Mouse (Mus musculus) gastrocnemius, adult 2 months (tissue): ENCODE measurements around the gene Zfp839. TPM values are rescaled to one million over a fixed set of nuclear protein-coding genes. Genes with fewer than 3 reads are reported as not detected.
"Not testable (repeated sequence)": the region's sequence is repeated elsewhere in the genome, so short reads cannot be mapped to it uniquely, and the experiment has no call there.

ENCODE experiments used
- DNase-seq: peaks from one replicate; pipeline ENCODE4 v3.0.0; 2022
- H3K27ac ChIP-seq: fragments of 200-600 bp; 2 replicates; pipeline ENCODE4 v1.8.1; 2022; ENCODE audit warnings: mild to moderate bottlenecking
- H3K4me3 ChIP-seq: fragments of 200-600 bp; 2 replicates; pipeline ENCODE4 v1.8.1; 2022; ENCODE audit warnings: mild to moderate bottlenecking, moderate library complexity
- CTCF ChIP-seq: fragments of 200-600 bp; IDR thresholded peaks from 2 replicates; pipeline ENCODE4 v1.8.1; 2022; ENCODE audit warnings: antibody characterized with exemption, mild to moderate bottlenecking, moderate library complexity
- intact Hi-C: fragments of 180-260 bp; cut with DNase I; formaldehyde crosslinking; loops from one replicate; pipeline ENCODE4 v1.15.1; 2025
- total RNA-seq, 2 experiments: library from RNA; stranded (reverse); gene quantifications; 2 replicates each; pipeline ENCODE4 v1.2.3; 2021

Zfp839 gene
- total RNA-seq, 2 experiments from 2014 or later: 7.0 to 7.7 TPM

DNA sequence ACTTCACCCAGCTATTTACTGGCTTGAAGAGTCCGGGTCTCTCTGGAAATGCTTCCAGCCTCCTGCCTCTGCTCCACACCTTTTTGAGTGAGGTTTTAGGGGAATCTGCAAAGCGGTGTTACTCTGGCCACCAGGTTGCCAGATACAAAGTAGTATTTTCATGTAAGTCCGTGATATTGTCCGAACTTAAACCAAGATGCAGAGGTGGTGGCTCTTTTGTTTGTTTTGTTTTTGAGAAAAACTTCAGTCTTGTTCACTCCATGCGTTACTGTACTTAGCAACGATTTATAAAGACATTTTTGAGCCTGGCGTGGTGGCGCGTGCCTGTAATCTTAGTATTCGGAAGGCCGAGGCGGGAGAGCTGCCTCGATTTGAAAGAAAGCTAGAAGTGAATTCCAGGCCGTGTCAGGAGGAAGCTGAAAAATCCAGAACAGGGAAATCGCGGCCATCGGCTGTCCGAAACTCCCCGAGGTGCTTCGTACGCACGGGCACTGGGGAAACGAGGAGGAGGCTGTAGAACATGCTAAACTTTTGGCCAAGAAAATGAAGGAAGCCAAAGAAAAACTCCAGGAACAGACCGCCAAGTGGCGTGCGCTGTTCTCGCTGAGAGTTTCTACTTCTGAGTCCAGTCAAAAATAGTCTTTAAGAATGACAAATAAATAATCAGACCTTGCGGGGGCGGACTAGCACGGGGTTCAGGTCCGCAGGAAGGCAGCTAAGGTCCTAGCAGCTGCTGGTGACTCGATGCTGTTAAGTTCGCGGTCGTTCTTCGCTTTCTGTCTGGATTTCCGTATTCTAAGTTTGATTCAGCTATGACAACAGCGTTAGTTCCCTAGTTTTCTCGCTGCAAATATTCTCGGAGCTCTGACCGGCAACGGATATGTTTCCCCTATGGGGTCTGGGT lies 5.6 kb upstream of the Zfp839 start:
- peak; percentile 42 for DNase-seq
- TF ChIP-seq CTCF: no peak
- intact Hi-C loops: loop anchor here (5.0 to 10.0 kb wide), 3 partner anchors 107 to 2000 kb away; partner anchors contain the start of gene Wdr20
- Histone ChIP-seq H3K4me3 (peak overlapping the region; percentile 89), H3K27ac (peak overlapping the region; percentile 89)

DNA sequence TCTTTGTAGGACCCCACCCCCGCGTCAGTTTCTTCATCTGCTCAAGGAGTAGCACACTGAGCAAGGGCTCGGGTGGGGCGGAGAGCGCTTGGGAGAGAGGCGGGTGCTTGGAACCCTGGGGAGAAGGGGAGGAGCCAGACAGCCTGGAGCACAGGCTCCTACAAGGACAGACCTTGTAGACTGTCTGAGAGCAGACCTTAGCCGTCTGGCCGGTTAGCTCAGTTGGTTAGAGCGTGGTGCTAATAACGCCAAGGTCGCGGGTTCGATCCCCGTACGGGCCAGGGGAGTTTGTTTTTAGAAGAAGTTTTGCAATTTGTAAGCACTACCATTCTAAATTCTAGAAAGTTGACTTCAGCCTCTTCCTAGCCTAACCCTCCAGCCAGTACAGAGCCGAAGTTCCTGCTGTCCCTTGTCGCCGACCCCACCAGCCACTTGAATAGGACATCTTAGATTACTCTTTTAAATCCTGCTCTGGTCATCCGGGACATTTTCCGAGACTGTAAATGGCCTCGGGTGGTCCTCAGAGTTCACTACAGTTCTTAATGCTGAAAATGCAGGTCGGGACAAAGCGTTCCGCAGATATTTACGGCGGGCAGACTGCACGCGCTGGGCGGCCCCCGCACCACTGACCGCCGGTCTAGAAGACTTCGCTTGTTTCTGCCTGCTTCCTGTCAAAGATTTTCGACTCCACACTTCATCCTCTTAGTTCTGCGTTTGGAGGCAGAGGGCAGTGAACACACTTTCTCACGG lies 4.7 kb upstream of the Zfp839 start:
- intact Hi-C loops: loop anchor here (10.0 kb wide), 1 partner anchor 2001 kb away; no protein-coding TSS in a partner anchor
- DNase-seq: peak; percentile 94
- no peak for TF ChIP-seq CTCF
- Histone ChIP-seq H3K4me3 (peak overlapping the region; percentile 89), H3K27ac (peak overlapping the region; percentile 89)

DNA sequence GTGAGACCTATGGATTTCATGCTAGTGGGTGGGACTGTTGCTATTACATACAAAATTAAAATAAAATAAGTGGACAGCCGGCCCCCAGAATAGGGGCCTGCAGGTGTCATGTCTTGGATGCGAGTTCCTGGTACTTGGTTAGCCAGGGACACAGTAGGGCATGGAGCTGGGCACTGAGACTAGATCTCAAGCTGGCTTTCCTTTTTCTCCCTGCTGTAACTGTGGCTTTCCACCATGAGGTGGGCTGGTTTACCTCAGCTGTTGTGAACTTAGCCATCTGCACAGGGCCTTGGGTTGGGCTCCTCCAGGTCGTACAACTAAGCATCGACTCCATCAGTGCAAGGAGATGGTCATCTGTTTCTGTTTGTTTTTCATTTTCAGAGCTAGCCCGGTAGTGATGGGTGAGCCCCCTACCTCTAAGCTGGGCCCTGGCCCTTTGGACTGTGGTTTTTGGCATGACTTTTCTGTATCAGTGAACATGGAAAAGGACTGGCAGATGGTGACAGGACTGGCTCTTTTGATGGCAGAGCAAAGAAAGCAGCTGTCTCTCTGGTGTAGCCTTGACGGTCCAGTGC lies 3.8 kb upstream of the Zfp839 start:
- no peak for DNase-seq
- peak overlapping the region; percentile 89 for H3K27ac ChIP-seq
- H3K4me3 ChIP-seq: peak overlapping the region; percentile 89
- no peak for TF ChIP-seq CTCF
- intact Hi-C loops: loop anchor here (10.0 kb wide), 1 partner anchor 2001 kb away; no protein-coding TSS in a partner anchor

DNA sequence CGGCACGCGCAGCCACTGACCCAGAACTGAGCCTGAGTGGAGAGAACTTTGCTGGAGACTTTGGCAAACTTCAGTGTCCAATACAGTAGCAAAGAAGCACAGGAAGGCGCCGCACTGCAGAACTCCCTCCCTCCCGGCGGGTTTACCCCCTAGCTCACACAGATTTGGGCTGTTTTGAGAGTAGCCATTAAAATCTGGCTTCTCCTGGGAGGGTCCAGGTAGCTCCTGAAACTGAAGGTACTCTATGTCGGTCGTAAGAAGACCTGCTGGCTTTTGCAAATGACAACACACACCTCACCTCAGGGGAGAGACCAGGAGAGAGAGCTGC lies 840 bp downstream of the Zfp839 start:
- TF ChIP-seq CTCF: no peak
- no peak for DNase-seq
- H3K4me3 ChIP-seq: peak overlapping the region; percentile 89
- H3K27ac ChIP-seq: peak overlapping the region; percentile 97
- intact Hi-C loops: loop anchor here (5.0 kb wide), 1 partner anchor 141 kb away; no protein-coding TSS in a partner anchor

DNA sequence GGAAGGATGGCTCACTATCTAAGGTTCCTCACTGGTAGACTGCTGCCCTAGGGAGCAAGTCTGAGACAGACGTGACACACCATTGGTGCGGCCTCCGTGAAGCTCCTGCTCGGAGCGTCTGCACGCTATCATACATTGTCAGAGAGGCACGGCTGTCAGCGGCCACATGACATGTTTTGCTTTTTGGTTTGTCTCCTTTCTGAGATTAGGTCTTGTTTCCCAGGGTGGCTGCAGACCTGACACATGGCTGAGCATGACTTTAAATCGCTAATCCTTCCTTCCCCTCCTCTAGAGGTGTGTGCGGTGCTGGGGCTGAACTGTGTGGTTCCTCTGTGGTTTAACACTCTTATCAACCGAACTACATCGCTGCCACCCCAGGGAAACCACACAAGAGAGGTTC lies 1.4 kb downstream of the Zfp839 start:
- TF ChIP-seq CTCF: no peak
- intact Hi-C loops: loop anchor here (5.0 kb wide), 1 partner anchor 141 kb away; no protein-coding TSS in a partner anchor
- DNase-seq: no peak
- H3K4me3 ChIP-seq: peak overlapping the region; percentile 89
- H3K27ac ChIP-seq: peak overlapping the region; percentile 97; the same call in 1 of the 2 replicates

DNA sequence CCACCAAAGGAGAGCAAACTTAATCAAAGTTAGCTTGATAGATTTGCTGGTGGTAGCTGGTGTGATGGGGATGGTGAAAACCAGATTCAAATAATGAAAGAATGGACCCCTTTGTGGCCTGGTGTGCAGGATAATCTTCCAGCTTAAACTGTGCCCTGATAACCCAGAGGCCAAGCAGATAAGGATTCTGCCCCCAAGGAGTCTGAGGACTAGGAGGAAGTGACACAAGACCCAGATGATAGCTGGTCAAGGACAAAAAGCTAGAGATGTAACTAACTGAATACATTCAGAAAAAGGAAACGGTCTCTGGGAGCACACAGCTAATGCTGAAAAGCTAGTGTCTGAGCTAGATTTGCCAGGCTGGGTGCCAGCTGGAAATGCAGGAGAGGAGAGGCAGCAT lies 1.9 kb downstream of the Zfp839 start:
- intact Hi-C loops: loop anchor here (5.0 kb wide), 1 partner anchor 140 kb away; no protein-coding TSS in a partner anchor
- Histone ChIP-seq H3K27ac (no peak overlapping the region), H3K4me3 (no peak overlapping the region)
- no peak for DNase-seq
- TF ChIP-seq CTCF: no peak

DNA sequence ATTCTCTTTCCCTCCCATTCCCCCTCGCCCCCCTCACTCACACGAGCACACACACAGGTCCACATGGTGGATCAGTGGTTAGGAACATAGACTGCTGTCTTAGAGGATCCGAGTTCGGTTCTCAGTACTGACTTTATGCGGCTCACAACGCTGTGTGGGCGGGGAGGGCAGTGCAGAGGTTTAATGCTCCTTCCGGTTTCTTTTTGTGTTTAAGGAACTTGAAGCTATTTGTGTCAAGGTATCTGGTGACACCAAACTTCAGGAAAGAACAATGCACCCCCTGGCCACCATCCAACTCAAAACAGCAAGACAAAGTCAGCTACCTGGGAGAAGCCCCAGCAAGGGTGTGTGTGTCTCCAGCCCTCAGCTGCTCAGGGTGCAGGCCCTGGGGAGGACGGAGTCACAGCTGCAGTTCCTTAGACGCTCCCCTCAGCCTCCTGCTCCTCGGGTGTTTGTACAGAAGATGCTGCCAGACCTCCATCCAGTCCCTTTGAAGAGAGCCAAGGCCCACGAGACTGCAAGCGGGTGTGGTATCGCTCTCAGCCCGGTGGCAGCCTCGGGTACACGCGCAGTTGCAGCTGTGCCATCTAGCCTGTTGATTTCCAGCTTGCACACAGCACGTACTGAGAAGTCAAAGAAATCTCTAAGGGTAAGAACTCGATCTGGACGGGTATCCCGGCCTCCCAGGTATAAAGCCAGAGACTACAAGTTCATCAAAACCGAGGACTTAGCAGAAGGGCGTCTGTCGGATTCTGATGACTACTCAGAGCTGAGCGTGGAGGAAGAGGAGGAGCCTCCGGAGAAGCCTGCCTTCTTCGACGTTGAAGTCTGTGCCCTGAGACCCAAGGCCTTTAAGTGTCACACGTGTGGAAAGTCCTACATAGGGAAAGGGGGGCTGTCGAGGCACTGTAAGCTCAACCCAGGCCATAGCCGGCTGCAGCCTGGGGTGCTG lies 5.0 kb downstream of the Zfp839 start:
- Histone ChIP-seq H3K4me3 (peak overlapping the region; percentile 19; the same call in 1 of the 2 replicates), H3K27ac (no peak overlapping the region)
- no peak for TF ChIP-seq CTCF
- intact Hi-C loops: loop anchor here (5.0 kb wide), 1 partner anchor 137 kb away; no protein-coding TSS in a partner anchor
- DNase-seq: no peak

DNA sequence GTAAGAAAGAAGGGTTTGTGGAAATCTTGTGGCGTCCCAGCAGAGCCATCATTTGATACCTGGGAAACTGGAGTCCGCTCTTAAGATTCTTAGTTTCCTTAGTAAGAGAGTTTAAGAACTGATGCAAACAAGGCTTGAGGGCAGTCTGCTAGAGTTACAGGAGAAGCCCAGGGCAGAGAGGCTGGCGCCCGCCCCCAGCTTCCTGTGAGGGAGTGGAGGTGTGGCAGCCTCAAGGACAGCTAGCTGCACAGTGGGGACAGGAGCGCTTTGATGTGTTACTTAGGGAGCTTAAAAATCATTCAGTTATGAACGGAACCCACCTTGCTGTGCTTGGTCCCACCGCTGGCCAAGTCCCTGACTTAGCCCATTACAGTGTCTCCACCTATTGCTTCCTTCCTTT lies 7.1 kb downstream of the Zfp839 start:
- TF ChIP-seq CTCF: no peak
- DNase-seq: no peak
- no peak overlapping the region for H3K4me3 ChIP-seq
- intact Hi-C loops: no loop called here
- no peak overlapping the region for H3K27ac ChIP-seq

DNA sequence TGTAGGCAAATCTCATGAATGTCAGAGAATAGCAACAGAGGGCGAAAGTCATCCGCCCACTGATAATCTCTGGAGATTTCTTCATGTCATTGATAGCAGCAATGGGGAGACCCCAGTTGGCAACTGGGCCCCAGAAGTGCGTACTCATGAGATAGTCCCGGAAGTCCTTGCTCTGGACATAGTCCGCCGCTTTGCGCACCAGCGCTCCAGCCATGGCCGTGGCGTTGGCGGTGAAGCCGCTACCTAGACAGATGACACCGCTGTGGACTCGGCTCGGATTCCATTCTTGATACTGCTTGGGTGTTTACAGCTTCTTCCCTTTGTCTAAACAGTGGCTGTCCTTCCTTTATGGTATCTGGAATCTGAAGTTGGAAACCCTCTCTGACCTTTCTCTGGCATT lies 8.6 kb downstream of the Zfp839 start:
- intact Hi-C loops, DNase-seq: not testable (repeated sequence)
- Histone ChIP-seq H3K4me3 (peak overlapping the region; percentile 49), H3K27ac (peak overlapping the region; percentile 53; the same call in 1 of the 2 replicates)

DNA sequence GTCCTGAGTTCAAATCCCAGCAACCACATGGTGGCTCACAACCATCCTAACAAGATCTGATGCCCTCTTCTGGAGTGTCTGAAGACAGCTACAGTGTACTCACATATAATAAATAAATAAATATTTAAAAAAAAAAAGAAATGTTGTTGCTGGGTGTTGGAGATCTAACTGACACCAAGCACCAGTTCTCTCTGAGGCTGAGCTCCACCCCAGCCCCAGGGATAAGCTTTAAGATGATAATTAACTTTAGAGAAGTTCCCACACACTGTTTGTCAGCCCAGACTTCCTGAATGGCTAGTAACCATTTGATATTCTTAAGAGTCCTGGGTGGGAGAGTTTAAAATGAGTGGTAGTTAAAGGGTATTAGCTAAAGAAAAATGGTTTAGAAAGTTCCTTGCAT lies 10.2 kb downstream of the Zfp839 start:
- TF ChIP-seq CTCF: no peak

DNA sequence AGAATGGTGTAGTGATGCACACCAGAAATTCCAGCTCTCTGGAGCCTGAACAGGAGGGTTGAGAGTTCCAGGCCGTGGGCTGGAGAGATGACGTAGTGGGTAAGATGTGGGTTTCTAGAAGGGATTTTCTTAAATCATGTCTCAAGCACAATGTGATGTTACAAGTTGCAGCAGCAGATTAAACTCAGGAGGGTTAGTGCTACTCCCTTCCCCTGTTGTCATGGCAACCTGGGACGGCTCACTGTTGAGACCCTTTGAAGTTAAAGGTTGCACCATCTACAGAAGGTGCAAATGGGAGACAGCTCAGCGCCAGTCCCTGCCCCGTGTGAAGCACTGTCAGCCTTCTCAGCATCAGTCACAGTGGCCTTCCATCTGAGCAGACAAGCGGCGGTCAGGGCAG lies 11.2 kb downstream of the Zfp839 start:
- no peak for DNase-seq
- intact Hi-C loops: no loop called here
- Histone ChIP-seq H3K4me3 (no peak overlapping the region), H3K27ac (no peak overlapping the region)
- TF ChIP-seq CTCF: no peak

More for the DNA sequence above, 10.2 kb downstream of the Zfp839 start:
- DNase-seq: no peak
- Histone ChIP-seq H3K4me3 (no peak overlapping the region), H3K27ac (no peak overlapping the region)
- intact Hi-C loops: no loop called here
